Mouse (Mus musculus): ENCODE measurements at regions not wholly inside any gene's neighbourhood (a gene's known extent, or its start where the extent isn't known, plus 50 kb on each side); places are given as distances from the start of the nearest gene placed in this dataset.

DNA sequence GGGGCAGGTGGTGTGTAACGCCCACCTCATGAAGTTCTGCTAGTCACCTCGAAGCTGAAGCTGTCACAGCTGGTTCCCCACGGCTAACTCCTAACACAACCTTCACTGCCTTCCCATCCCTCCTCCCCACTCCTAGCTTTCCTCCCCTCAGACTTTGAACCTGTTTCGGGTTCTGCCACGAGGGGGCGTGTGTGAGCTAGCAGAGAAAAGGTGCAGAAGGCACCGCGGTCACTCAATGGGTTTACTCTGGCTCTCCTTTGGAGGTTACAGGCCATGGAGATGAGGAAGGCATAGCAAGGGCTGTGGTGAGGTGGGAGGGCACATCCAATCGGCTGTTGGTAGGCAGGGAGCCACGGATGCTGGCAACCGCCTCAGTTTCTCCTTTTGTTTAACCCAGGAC is 437.3 kb downstream of the Ptpru start:
- Histone ChIP-seq H3K27me3 (replicated peaks; ENCODE audit: control insufficient read depth, insufficient read depth, low read length) (no peaks in the 10 kb centered on the region), H3K36me3 (ENCODE audit: control insufficient read depth, insufficient read depth) (no peaks in the 10 kb centered on the region), H3K9ac (ENCODE audit: low read depth, low read length) (no peak overlapping the region), H3K4me1 (replicated peaks; ENCODE audit: control insufficient read depth, insufficient read depth, low read length) (no peaks in the 10 kb centered on the region), H3K4me2 (replicated peaks; ENCODE audit: low read depth) (no peak overlapping the region), H3K4me3 (ENCODE audit: low read depth, low read length) (no peak overlapping the region), H3K9me3 (ENCODE audit: control insufficient read depth) (no peaks in the 10 kb centered on the region), H3K27ac (ENCODE audit: low read depth, low read length) (no peak overlapping the region)
- WGBS = 15% methylated on average over 11 of the region's 11 CpGs
- no peak for ATAC-seq
- TF ChIP-seq CTCF (IDR thresholded peaks at IDR 0.05; ENCODE audit: low read depth) = peak; percentile 81

DNA sequence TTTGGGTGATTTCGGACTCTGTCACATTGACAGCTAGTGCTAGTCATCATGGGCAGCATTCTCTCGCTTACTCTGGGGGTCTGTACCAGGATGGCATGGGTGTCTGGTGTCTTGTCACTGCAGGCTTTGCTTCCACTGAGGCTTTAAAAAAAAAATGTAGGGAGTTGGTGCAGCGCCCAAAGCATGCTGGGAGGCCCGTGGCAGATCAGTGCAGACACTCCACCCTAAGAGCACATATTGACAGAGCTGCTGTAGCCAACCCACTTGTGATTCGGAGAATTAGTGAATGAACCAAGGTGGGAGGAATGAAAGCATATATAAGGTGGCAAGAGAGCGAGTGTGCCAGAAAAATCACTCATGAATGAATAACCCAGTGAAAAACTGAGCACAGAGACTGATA is 436.8 kb downstream of the Ptpru start:
- H3K4me3 ChIP-seq (ENCODE audit: low read depth, low read length) = no peak overlapping the region
- H3K4me1 ChIP-seq (replicated peaks; ENCODE audit: control insufficient read depth, insufficient read depth, low read length) = no peaks in the 10 kb centered on the region
- H3K27me3 ChIP-seq (replicated peaks; ENCODE audit: control insufficient read depth, insufficient read depth, low read length) = no peaks in the 10 kb centered on the region
- H3K4me2 ChIP-seq (replicated peaks; ENCODE audit: low read depth) = no peak overlapping the region
- TF ChIP-seq CTCF (IDR thresholded peaks at IDR 0.05; ENCODE audit: low read depth) = no peak
- no peak for ATAC-seq
- H3K9me3 ChIP-seq (ENCODE audit: control insufficient read depth) = no peaks in the 10 kb centered on the region
- 69% methylated on average over 6 of the region's 6 CpGs for WGBS
- H3K9ac ChIP-seq (ENCODE audit: low read depth, low read length) = no peak overlapping the region
- no peaks in the 10 kb centered on the region for H3K36me3 ChIP-seq (ENCODE audit: control insufficient read depth, insufficient read depth)
- no peak overlapping the region for H3K27ac ChIP-seq (ENCODE audit: low read depth, low read length)

DNA sequence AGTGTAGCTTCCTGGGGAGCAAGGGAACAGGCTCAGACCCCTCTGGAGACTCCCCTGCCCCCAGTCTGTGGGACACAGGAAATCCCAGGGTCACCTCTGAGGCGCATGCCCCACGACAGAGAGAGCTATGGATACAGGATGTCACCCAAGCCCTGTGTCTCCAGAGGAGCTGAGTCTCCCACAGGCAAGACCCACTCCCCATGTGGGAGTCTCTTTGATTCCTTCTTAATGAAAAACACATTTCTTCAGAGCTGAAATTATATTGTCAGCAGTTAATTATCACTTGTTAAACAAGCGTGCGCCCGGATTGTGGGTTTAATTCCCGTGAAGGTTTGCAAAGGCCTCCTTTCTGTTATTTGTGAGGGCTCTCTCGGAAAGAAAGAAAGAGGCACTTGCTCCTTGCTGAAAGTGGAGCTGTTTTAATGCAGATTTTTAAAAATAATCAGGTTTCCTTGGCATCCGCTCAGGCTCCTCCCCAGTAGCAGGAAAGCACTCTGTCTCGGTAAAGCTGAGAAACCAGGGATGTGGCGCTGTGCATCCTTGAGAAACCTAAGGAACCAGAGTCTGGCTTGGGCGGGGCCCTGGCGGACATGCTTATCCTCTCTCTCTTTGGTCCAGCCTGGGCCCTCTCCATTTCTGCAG is 432.6 kb downstream of the Ptpru start:
- H3K4me3 ChIP-seq (ENCODE audit: low read depth, low read length) = no peak overlapping the region
- WGBS = 76% methylated on average over 12 of the region's 12 CpGs
- H3K36me3 ChIP-seq (ENCODE audit: control insufficient read depth, insufficient read depth) = no peaks in the 10 kb centered on the region
- H3K4me2 ChIP-seq (replicated peaks; ENCODE audit: low read depth) = no peak overlapping the region
- no peaks in the 10 kb centered on the region for H3K9me3 ChIP-seq (ENCODE audit: control insufficient read depth)
- no peak overlapping the region for H3K27ac ChIP-seq (ENCODE audit: low read depth, low read length)
- no peak overlapping the region for H3K9ac ChIP-seq (ENCODE audit: low read depth, low read length)
- no peak for ATAC-seq
- no peaks in the 10 kb centered on the region for H3K4me1 ChIP-seq (replicated peaks; ENCODE audit: control insufficient read depth, insufficient read depth, low read length)
- no peak for TF ChIP-seq CTCF (IDR thresholded peaks at IDR 0.05; ENCODE audit: low read depth)
- no peaks in the 10 kb centered on the region for H3K27me3 ChIP-seq (replicated peaks; ENCODE audit: control insufficient read depth, insufficient read depth, low read length)

DNA sequence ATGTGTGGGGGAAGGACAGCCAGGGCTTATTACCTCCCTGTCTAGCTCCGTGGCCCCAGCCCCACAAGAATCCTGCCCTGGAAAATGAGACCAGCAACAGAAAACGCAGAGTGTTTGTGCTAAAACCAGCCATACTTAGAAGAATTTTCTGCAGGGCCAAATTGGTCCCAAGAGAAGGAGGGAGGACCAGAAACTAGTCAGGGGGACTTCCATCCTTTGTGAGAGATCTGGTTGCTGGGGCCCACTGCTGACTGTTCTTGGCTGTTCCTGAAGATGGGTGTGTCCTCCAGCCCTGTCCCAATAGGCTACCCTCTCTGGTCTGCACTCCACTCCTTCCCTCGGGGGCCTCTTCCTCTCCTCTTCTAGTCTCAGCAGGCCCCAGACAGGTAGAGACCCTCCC is 430.6 kb downstream of the Ptpru start:
- no peaks in the 10 kb centered on the region for H3K36me3 ChIP-seq (ENCODE audit: control insufficient read depth, insufficient read depth)
- 49% methylated on average over 3 of the region's 3 CpGs for WGBS
- H3K27ac ChIP-seq (ENCODE audit: low read depth, low read length) = no peak overlapping the region
- no peak for ATAC-seq
- TF ChIP-seq CTCF (IDR thresholded peaks at IDR 0.05; ENCODE audit: low read depth) = no peak
- no peaks in the 10 kb centered on the region for H3K4me1 ChIP-seq (replicated peaks; ENCODE audit: control insufficient read depth, insufficient read depth, low read length)
- H3K9ac ChIP-seq (ENCODE audit: low read depth, low read length) = no peak overlapping the region
- H3K4me2 ChIP-seq (replicated peaks; ENCODE audit: low read depth) = no peak overlapping the region
- no peaks in the 10 kb centered on the region for H3K27me3 ChIP-seq (replicated peaks; ENCODE audit: control insufficient read depth, insufficient read depth, low read length)
- no peaks in the 10 kb centered on the region for H3K9me3 ChIP-seq (ENCODE audit: control insufficient read depth)
- no peak overlapping the region for H3K4me3 ChIP-seq (ENCODE audit: low read depth, low read length)

DNA sequence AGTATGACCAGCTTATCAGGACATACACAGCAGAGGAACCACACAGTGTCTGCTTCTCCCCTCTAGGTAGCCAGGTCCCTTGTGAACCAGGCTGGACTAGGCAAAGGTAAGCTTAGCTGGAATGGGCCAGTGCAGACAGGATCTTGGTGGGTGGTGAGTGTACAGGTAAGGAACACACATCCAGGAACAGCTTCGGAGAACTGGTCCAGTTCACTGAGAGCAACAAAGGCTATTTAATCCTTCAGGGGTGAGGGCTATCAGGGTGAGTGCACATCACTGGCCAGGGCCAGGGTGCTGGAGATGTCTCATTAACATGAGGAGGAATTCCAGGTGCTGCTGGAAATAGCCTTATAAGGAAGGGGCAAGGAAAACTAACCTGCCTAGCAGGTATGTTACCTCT is 429.4 kb downstream of the Ptpru start:
- no peak for TF ChIP-seq CTCF (IDR thresholded peaks at IDR 0.05; ENCODE audit: low read depth)
- no peaks in the 10 kb centered on the region for H3K9me3 ChIP-seq (ENCODE audit: control insufficient read depth)
- H3K4me3 ChIP-seq (ENCODE audit: low read depth, low read length) = no peak overlapping the region
- H3K9ac ChIP-seq (ENCODE audit: low read depth, low read length) = no peak overlapping the region
- no peaks in the 10 kb centered on the region for H3K4me1 ChIP-seq (replicated peaks; ENCODE audit: control insufficient read depth, insufficient read depth, low read length)
- 52% methylated on average over 1 of the region's 1 CpGs for WGBS
- no peak overlapping the region for H3K4me2 ChIP-seq (replicated peaks; ENCODE audit: low read depth)
- H3K27me3 ChIP-seq (replicated peaks; ENCODE audit: control insufficient read depth, insufficient read depth, low read length) = no peaks in the 10 kb centered on the region
- no peak for ATAC-seq
- H3K27ac ChIP-seq (ENCODE audit: low read depth, low read length) = no peak overlapping the region
- no peaks in the 10 kb centered on the region for H3K36me3 ChIP-seq (ENCODE audit: control insufficient read depth, insufficient read depth)

DNA sequence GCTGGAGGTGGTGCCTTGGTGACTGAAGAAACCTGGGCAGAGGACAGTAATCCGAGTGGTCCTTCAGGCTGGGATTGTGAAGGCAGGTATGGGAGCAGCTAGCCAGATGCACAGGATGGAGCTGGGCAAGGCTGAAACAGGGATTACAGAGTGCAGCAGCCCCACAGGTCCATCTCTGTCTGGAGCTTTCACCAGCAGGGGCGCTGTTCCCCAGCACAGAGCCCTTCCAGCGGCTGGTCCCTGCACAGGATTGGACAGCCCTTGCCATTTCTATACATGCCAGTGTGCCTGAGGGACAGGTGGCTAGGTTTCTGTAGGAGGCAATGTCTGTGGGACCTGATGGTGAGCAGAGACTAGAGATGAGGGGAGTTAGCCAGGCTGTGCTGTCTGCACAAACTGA is 428.3 kb downstream of the Ptpru start:
- H3K4me3 ChIP-seq (ENCODE audit: low read depth, low read length) = no peak overlapping the region
- H3K9ac ChIP-seq (ENCODE audit: low read depth, low read length) = no peak overlapping the region
- no peaks in the 10 kb centered on the region for H3K4me1 ChIP-seq (replicated peaks; ENCODE audit: control insufficient read depth, insufficient read depth, low read length)
- peak; percentile 89 for TF ChIP-seq CTCF (IDR thresholded peaks at IDR 0.05; ENCODE audit: low read depth)
- no peak for ATAC-seq
- no peak overlapping the region for H3K4me2 ChIP-seq (replicated peaks; ENCODE audit: low read depth)
- no peaks in the 10 kb centered on the region for H3K9me3 ChIP-seq (ENCODE audit: control insufficient read depth)
- H3K27me3 ChIP-seq (replicated peaks; ENCODE audit: control insufficient read depth, insufficient read depth, low read length) = no peaks in the 10 kb centered on the region
- H3K36me3 ChIP-seq (ENCODE audit: control insufficient read depth, insufficient read depth) = no peaks in the 10 kb centered on the region
- 27% methylated on average over 3 of the region's 3 CpGs for WGBS
- no peak overlapping the region for H3K27ac ChIP-seq (ENCODE audit: low read depth, low read length)

DNA sequence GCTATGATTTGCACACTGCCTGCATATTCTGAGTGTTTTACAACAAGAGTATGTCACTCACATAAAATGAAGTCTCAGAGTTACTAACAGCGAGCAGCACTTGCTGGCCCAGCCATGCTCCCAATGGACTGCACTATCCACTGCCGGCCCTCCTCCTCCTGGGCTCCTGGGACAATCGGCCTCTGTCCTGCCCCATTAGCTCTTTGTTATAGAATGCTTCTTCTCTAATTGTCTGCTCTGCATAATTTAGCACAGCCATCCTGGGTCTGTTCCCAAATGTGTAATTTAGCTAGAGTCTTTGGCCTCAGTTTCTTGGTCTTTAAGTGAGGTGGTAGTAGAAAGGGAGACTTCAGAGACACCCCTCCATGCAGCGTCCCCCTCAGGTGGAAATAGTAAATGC is 426.2 kb downstream of the Ptpru start:
- WGBS = 72% methylated on average over 4 of the region's 4 CpGs
- no peak for ATAC-seq
- H3K9me3 ChIP-seq (ENCODE audit: control insufficient read depth) = no peaks in the 10 kb centered on the region
- no peak overlapping the region for H3K27ac ChIP-seq (ENCODE audit: low read depth, low read length)
- no peak overlapping the region for H3K9ac ChIP-seq (ENCODE audit: low read depth, low read length)
- no peaks in the 10 kb centered on the region for H3K4me1 ChIP-seq (replicated peaks; ENCODE audit: control insufficient read depth, insufficient read depth, low read length)
- H3K4me3 ChIP-seq (ENCODE audit: low read depth, low read length) = no peak overlapping the region
- no peaks in the 10 kb centered on the region for H3K27me3 ChIP-seq (replicated peaks; ENCODE audit: control insufficient read depth, insufficient read depth, low read length)
- no peaks in the 10 kb centered on the region for H3K36me3 ChIP-seq (ENCODE audit: control insufficient read depth, insufficient read depth)
- TF ChIP-seq CTCF (IDR thresholded peaks at IDR 0.05; ENCODE audit: low read depth) = no peak
- H3K4me2 ChIP-seq (replicated peaks; ENCODE audit: low read depth) = no peak overlapping the region

Measured in intestine, postnatal 0 days (tissue).